Mouse (Mus musculus) layer of hippocampus, adult 9-10 months (tissue): ENCODE data around the gene Socs5.

ENCODE experiments used
- DNase-seq: peaks from one replicate; pipeline ENCODE4 v3.0.0; 2022; ENCODE audit warnings: low spot score

Socs5 gene

GRCm38 (mm10) chr17:87108507-87109292 is 1.2 kb downstream of the Socs5 start:
- no peak for DNase-seq

- DNase-seq: no peak
Measured at GRCm38 (mm10) chr17:87109504-87109903, 2.0 kb downstream of the Socs5 start.

- no peak for DNase-seq
Measured at GRCm38 (mm10) chr17:87112852-87113592, 5.5 kb downstream of the Socs5 start.

- no peak for DNase-seq
Measured at GRCm38 (mm10) chr17:87115615-87116014, 8.1 kb downstream of the Socs5 start.

- no peak for DNase-seq
Measured at GRCm38 (mm10) chr17:87118966-87119526, 11.6 kb downstream of the Socs5 start.

GRCm38 (mm10) chr17:87125344-87125743 is 17.9 kb downstream of the Socs5 start:
- DNase-seq: no peak

GRCm38 (mm10) chr17:87132258-87132657 is 24.8 kb downstream of the Socs5 start:
- no peak for DNase-seq

- DNase-seq: no peak
Measured at GRCm38 (mm10) chr17:87133823-87134222, 26.3 kb downstream of the Socs5 start.

- no peak for DNase-seq
Measured at GRCm38 (mm10) chr17:87134631-87135030, 27.2 kb downstream of the Socs5 start.

- no peak for DNase-seq
Measured at GRCm38 (mm10) chr17:87135741-87136140, 28.3 kb downstream of the Socs5 start.

- no peak for DNase-seq
Measured at GRCm38 (mm10) chr17:87141188-87141935, 33.9 kb downstream of the Socs5 start.

GRCm38 (mm10) chr17:87142271-87142670 is 34.8 kb downstream of the Socs5 start:
- DNase-seq: no peak

GRCm38 (mm10) chr17:87143186-87143585 is 35.7 kb downstream of the Socs5 start:
- DNase-seq: no peak

GRCm38 (mm10) chr17:87146415-87147021 is 39.0 kb downstream of the Socs5 start:
- no peak for DNase-seq

GRCm38 (mm10) chr17:87149762-87150161 is 42.3 kb downstream of the Socs5 start:
- no peak for DNase-seq

- no peak for DNase-seq
Measured at GRCm38 (mm10) chr17:87152984-87153383, 45.5 kb downstream of the Socs5 start.

GRCm38 (mm10) chr17:87155664-87156063 is 48.2 kb downstream of the Socs5 start:
- DNase-seq: no peak

GRCm38 (mm10) chr17:87157739-87158138 is 50.3 kb downstream of the Socs5 start:
- no peak for DNase-seq

GRCm38 (mm10) chr17:87158597-87158996 is 51.1 kb downstream of the Socs5 start:
- DNase-seq: no peak

GRCm38 (mm10) chr17:87160270-87160669 is 52.8 kb downstream of the Socs5 start:
- DNase-seq: no peak

GRCm38 (mm10) chr17:87164312-87164922 is 56.9 kb downstream of the Socs5 start:
- no peak for DNase-seq
